ENCODE assay signal across 24 mouse cellular contexts in the genomic region with DNA sequence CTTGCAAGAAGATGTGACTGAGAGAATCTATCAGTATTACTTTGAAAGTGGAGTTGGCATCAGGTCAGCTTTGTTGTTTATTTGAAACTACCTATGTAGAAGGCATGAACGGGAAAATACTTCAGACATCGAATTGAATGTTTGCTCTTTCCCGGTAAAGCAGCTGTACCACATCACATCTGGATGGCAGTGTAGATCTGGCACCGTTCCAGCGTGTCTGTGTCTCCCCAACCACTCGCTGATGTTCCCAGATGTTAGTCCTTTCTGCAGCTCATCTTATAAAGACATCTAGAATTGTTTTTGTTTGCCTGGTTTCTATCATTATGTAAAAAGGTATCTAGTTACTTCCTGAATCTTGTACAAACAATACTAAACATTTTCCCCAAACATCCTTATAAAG.
DNase-seq lines count a peak whose midpoint lies in the region; ATAC-seq and TF ChIP-seq lines count a peak whose summit lies in the region.
"Had no signal": no experiment of that assay in that cellular context is flagged by ENCODE, and none has a peak within 500 bp of the region (broad histone marks: within the 10 kb centered on the region; RNA-seq: fewer than 3 reads in every experiment).

No protein-coding gene starts in this region.

- H3K4me3 ChIP-seq in forebrain, postnatal 0 days (ENCODE audit: low read depth, low read length) = no peak overlapping the region
- H3K4me3 ChIP-seq in forebrain, embryonic 15.5 days = no peak overlapping the region
- H3K4me3 ChIP-seq: embryonic facial prominence, embryonic 15.5 days; forebrain, embryonic 12.5 days; heart, adult 2 months; heart, embryonic 10.5 days; heart, embryonic 13.5 days; hindbrain, embryonic 12.5 days; hindbrain, embryonic 15.5 days had no signal

- WGBS in forebrain, postnatal 0 days = 84% methylated on average over 6 of the region's 6 CpGs
- 86% methylated on average over 6 of the region's 6 CpGs for WGBS in forebrain, embryonic 15.5 days

- H3K36me3 ChIP-seq in forebrain, postnatal 0 days (ENCODE audit: insufficient read depth) = no peaks in the 10 kb centered on the region
- H3K36me3 ChIP-seq in forebrain, embryonic 15.5 days = no peaks in the 10 kb centered on the region
- H3K36me3 ChIP-seq: embryonic facial prominence, embryonic 15.5 days; forebrain, embryonic 12.5 days; heart, embryonic 10.5 days; heart, embryonic 13.5 days; hindbrain, embryonic 12.5 days; hindbrain, embryonic 15.5 days had no signal

- DNase-seq in forebrain, postnatal 0 days = peak; percentile 13
- peak; percentile 1 for DNase-seq in lung, postnatal 14 days
- no peak for DNase-seq in lung, postnatal 4 days
- DNase-seq in mesoderm, embryonic 11.5 days (ENCODE audit: low read depth, low spot score) = peak; percentile 9
- DNase-seq in right cerebral cortex, postnatal 36 days (ENCODE audit: low spot score in 2 of 2) = no peak
- DNase-seq: adrenal gland, adult 8-10 months; adrenal gland, postnatal 25 days; cerebellum, adult 11-12 months; cerebellum, adult 8-10 months; cerebellum, postnatal 10 days; cerebellum, postnatal 36 days; embryo, embryonic 11 days; gastrocnemius, postnatal 25 days; heart, adult 2 months; heart, postnatal 14 days had no signal

- H3K9ac ChIP-seq in forebrain, postnatal 0 days = no peak overlapping the region
- H3K9ac ChIP-seq in forebrain, embryonic 15.5 days (replicated peaks) = no peak overlapping the region
- H3K9ac ChIP-seq: embryonic facial prominence, embryonic 15.5 days; forebrain, embryonic 12.5 days; heart, embryonic 13.5 days; hindbrain, embryonic 12.5 days; hindbrain, embryonic 15.5 days had no signal

- no peak overlapping the region for H3K4me2 ChIP-seq in forebrain, postnatal 0 days (ENCODE audit: low read depth)
- H3K4me2 ChIP-seq in forebrain, embryonic 15.5 days (replicated peaks) = no peak overlapping the region
- H3K4me2 ChIP-seq: embryonic facial prominence, embryonic 15.5 days; forebrain, embryonic 12.5 days; heart, embryonic 13.5 days; hindbrain, embryonic 12.5 days; hindbrain, embryonic 15.5 days had no signal

- H3K27ac ChIP-seq in forebrain, postnatal 0 days (ENCODE audit: low read depth, low read length) = no peak overlapping the region
- no peak overlapping the region for H3K27ac ChIP-seq in forebrain, embryonic 15.5 days (replicated peaks)
- H3K27ac ChIP-seq: embryonic facial prominence, embryonic 15.5 days; forebrain, embryonic 12.5 days; heart, adult 2 months; heart, embryonic 10.5 days; heart, embryonic 13.5 days; hindbrain, embryonic 12.5 days; hindbrain, embryonic 15.5 days had no signal

- no peaks in the 10 kb centered on the region for H3K9me3 ChIP-seq in forebrain, postnatal 0 days (ENCODE audit: low read length)
- no peaks in the 10 kb centered on the region for H3K9me3 ChIP-seq in forebrain, embryonic 15.5 days
- H3K9me3 ChIP-seq: embryonic facial prominence, embryonic 15.5 days; forebrain, embryonic 12.5 days; heart, embryonic 10.5 days; heart, embryonic 13.5 days; hindbrain, embryonic 12.5 days; hindbrain, embryonic 15.5 days had no signal

- H3K4me1 ChIP-seq in forebrain, postnatal 0 days (ENCODE audit: insufficient read depth) = no peaks in the 10 kb centered on the region
- no peaks in the 10 kb centered on the region for H3K4me1 ChIP-seq in forebrain, embryonic 15.5 days
- H3K4me1 ChIP-seq: embryonic facial prominence, embryonic 15.5 days; forebrain, embryonic 12.5 days; heart, embryonic 10.5 days; heart, embryonic 13.5 days; hindbrain, embryonic 12.5 days; hindbrain, embryonic 15.5 days had no signal

- H3K27me3 ChIP-seq in forebrain, postnatal 0 days (ENCODE audit: insufficient read depth, low read length) = no peaks in the 10 kb centered on the region
- H3K27me3 ChIP-seq in forebrain, embryonic 15.5 days = no peaks in the 10 kb centered on the region
- H3K27me3 ChIP-seq: embryonic facial prominence, embryonic 15.5 days; forebrain, embryonic 12.5 days; heart, embryonic 13.5 days; hindbrain, embryonic 12.5 days; hindbrain, embryonic 15.5 days had no signal

- ATAC-seq in forebrain, postnatal 0 days = no peak
- no peak for ATAC-seq in forebrain, embryonic 15.5 days (replicated peaks)
- ATAC-seq: activated CD4-positive, CD25-positive, alpha-beta regulatory T cell, adult 4 months; CD4-positive, CD25-positive, alpha-beta regulatory T cell, adult 4 months had no signal

- no peak for TF ChIP-seq CTCF in forebrain, postnatal 0 days (IDR thresholded peaks at IDR 0.05; ENCODE audit: low read depth)

Comparison
In these comparisons a context has a peak if more than half of its experiments do, and no peak if none do; other contexts are left out.
1. DNase-seq: peak in forebrain, postnatal 0 days (single experiment), lung, postnatal 14 days (single experiment) and mesoderm, embryonic 11.5 days (single experiment); none in lung, postnatal 4 days (0 of 2) and right cerebral cortex, postnatal 36 days (0 of 2).